Mouse (Mus musculus) right cerebral cortex, postnatal 14 days (tissue): ENCODE results near the gene N4bp1.

Source experiments
- DNase-seq: peaks from one replicate; pipeline ENCODE4 v3.0.0; 2022

N4bp1 gene

GRCm38 (mm10) chr8:86758651-86759050 is 126.4 kb downstream of the N4bp1 start:
- DNase-seq, result no peak
